Mouse (Mus musculus) frontal cortex, postnatal 25 days (tissue): Measurements from ENCODE around the gene Rfc5.
A peak's percentile ranks its signal among the peaks of the same experiment; 100 is the strongest.

Experiments used
- DNase-seq, 2 experiments: peaks; one replicate each; pipeline ENCODE4 v3.0.0; 2022; ENCODE audit warnings: low spot score in 2 of 2

Rfc5 gene

DNA sequence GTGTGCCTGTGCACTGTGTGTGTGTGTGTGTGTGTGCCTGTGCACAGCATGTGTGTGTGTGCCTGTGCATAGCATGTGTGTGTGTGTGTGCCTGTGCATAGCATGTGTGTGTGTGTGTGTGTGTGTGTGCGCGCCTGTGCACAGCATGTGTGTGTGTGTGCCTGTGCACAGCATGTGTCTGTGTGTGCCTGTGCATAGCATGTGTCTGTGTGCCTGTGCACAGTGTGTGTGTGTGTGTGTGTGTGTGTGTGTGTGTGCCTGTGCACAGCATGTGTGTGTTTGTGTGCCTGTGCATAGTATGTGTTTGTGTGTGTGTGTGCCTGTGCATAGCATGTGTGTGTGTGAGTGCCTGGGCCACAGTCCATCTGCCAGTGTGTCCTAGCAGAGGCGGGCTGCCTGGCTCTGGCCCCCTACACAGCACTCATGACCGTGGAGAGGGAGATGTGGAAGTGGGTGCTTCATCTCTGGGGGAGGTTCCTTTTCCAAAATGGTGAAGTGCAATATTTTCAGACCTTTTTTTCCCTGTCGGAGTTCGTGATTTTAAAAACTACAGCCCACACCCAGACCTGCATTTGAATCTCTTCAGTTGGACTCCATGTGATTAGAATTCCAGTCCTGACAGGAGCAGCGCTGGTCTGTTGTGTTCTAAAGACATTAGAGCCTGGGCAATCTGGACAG is 14.3 kb downstream of the Rfc5 start:
- no peak for DNase-seq

DNA sequence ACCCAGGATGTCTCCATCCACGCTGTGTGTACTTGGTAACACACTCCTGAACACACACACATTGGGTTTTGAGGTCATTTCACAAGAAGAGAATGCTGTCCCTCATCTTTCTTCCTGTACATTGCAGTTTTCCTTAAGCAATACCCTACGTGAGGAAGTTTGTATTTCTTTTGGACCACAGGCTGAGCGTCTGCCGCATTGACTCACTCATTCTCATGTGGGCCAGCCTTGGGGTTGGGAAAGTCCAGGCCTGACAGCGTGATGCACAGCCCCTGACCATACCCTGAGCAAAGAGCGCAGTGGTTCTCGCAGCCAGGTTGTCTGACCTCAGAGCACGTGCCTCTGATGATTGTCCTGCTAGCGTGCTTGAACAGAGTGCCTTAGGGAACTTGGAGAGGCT is 15.4 kb downstream of the Rfc5 start:
- DNase-seq: no peak

- DNase-seq: no peak
Measured at GRCm38 (mm10) chr5:117370592-117370991, 18.3 kb downstream of the Rfc5 start.

GRCm38 (mm10) chr5:117367206-117367605 is 21.6 kb downstream of the Rfc5 start:
- no peak for DNase-seq

GRCm38 (mm10) chr5:117365904-117366561 is 22.8 kb downstream of the Rfc5 start:
- no peak for DNase-seq

- DNase-seq: no peak
Measured at GRCm38 (mm10) chr5:117364821-117365220, 24.0 kb downstream of the Rfc5 start.

DNA sequence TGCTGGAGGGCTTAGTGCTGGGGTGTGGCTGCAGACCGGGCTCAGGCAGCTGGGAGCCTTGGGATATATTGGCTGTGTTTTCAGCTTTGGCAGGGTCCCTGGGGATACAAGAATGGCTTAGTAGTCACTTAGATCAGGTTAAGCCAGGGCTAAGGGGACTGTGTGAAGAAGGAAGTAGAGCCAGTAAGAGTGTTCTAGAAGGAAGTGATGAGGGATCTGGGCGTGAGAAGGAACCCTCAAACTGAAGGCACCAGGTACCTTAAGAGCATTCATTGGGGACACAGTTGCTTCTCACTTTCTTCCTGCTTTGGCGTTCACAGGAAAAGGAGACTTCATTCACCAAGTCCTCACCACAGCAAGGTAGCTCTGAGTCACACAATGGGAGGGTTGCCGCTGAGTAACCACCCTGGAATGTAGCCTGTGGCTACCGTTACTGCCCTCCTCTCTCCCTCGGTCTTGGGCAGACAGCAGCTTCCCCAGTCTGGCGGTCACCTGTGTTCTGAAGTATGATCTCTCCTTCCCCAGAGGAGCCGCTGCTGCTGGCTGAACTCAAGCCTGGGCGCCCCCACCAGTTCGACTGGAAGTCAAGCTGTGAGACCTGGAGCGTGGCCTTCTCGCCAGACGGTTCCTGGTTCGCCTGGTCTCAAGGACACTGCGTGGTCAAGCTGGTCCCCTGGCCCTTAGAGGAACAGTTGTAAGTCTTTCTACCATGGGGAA is 25.6 kb downstream of the Rfc5 start:
- DNase-seq: no peak

- DNase-seq: no peak
Measured at GRCm38 (mm10) chr5:117361590-117361989, 27.3 kb downstream of the Rfc5 start.

- no peak for DNase-seq
Measured at GRCm38 (mm10) chr5:117360631-117361541, 28.0 kb downstream of the Rfc5 start.

DNA sequence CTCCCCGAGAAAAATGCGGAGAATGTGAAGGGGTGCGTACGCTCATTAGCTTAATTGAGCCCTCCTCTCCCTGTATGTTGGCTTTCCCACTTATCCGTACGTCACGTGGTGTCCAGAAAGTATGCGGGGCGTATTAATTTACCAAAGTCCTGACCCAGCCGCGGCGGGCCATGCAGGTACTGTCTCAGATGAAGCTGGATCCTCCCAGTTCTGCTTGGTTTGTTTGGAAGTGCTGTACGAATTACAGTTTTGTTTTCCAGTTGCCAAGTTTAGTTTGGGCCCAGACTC is 28.7 kb downstream of the Rfc5 start:
- DNase-seq: no peak

DNA sequence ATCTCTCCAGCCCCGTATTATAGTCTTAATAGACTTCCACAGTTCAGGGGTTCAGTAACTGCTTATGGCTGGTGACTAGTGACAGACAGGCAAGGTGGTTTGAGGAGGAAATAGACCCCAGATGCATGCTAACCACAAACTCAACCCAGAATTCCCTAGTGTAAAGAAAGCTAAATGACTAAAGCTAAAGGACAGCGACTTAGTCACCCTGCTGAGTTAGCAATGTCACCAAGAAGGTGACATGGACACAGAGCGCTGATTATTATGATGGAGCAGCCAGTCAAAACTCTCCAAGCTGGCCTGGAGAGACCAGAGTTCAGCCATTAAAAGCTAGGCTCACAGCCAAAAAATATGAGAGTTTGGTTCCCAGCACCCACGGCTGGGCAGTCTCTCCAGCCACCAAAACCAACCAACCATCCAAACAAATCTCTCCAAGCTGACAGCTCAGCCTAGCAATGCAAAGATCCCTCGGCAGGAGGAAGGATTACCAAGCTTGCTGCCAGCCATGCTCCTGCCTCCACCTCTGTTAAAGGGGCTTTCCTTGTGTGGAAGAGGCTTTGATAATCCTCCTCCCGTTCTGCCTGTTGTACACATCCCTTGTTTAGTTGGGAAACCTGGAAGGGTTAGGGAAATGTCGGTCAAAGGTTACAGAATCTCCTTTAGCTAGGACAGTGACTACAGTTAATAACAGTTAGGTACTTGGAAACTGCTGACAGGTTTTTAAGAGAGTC is 29.2 kb downstream of the Rfc5 start:
- DNase-seq: no peak

DNA sequence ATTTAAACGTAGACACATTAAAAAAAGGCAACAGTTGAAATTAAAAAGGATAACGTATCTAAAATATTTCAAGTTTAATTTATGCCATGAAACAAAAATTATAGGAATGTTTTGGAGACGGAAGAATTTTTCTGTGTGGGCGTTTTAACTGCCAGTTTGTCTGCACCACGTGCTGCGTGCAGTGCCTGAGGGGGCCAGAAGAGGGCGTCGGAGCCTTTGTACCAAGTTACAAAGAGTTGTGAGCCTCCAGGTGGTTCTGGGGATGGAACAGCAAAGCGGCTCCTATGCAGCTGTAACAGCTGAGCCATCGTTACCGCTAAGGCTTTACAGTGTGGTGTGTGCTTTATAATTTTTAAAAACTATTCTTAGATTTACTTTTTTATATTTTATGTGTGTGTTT is 30.1 kb downstream of the Rfc5 start:
- peak; percentile 63 to 78 for DNase-seq

DNA sequence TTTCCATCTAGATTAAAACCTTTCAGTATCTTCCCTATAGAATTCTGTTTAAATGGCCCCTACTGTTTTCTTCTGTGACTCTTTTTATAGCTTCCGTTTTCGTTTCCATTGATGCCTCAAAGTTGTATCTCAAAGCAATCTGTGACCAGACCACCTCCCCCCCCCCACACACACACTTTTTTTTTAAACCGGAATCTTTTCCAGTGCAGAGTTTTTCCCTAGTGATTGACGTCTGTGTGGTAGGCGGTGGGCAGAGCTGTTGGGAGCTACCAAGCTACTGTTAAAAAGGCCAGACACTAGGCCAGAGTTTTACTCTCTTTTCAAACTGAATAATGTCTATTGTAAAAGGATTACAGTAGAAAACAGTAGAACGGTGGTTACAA is 30.6 kb downstream of the Rfc5 start:
- no peak for DNase-seq

DNA sequence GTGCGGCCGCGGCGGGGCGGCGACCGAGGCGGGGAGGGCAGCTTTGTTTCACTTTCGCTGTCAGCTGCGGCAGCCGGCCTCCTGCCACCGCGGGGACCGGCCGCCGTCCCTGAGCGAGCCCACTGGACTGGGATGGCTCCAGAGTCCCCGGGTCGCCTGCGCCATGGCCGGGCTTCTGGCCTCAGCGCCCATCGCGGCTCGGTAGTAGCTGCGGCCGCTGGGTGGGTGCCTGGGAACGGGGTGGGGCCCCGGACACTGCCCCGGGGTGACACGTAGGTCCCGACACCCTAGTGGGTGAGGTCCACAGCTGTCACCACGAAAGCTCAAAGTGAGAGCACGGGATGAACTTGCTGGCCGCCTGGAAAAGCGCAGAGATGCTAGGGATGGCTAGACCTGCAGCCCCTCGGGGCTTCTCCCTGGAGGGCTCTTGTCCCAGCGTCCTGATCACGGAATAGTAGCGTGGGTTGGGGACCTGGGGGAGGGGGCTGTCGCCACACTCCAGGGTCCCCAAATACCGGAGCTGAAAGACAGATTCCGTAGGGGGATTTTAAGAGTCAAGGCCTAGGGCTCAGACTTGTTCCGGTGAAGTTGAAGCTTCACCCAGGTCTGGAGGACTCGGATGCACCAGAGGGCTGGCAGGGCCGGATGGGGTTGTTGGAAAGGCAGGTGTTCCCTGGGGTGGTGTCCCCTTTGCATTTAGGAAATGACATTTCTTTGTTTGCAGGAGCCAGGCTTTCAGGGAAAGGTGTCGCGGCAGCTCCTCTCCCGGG is 31.2 kb downstream of the Rfc5 start:
- DNase-seq: no peak

DNA sequence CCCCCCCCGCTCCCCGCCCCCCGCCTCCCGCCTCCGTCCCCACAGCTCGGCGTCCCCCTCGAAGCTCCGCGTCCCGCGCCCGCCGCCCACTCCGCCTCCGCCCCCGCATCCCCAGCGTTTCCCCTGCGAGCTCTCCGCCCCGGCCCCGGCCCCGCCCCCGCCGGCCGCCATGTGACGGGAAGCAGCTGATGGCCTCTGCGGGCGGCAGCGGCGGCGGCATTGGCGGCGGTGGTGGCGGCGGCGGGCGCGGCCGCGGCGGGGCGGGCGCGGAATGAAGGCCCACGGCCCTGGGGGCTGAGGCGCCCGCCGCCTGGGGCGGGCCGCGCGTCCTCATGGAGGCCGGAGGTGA is 31.7 kb downstream of the Rfc5 start, which contains the start of gene Wsb2:
Wsb2 (plus strand) TSS at position 176 of the 349 bp plus-strand sequence.
- peak; percentile 39 to 62 for DNase-seq

GRCm38 (mm10) chr5:117356365-117357128 is 32.3 kb downstream of the Rfc5 start:
- no peak for DNase-seq

- no peak for DNase-seq
Measured at GRCm38 (mm10) chr5:117355648-117356303, 33.1 kb downstream of the Rfc5 start.

DNA sequence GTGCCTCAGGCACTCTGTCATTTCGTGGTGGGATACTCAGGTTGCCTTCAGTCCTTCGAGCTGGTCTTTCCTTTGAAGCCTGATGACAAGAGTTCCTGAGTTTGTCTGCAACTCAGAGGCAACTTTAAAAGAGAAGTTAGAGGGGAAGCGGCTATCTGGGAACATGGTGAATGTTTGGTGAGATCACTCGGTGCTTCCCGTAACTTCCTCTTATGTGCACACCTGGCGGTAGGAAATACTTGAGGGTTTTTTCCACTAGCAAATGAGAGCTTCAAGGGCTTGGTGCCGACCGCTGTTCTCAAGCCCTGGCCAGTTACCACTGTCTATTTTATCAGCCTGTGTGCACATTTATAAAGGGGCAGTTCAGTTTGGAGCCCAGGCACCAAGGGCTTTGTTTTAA is 34.7 kb downstream of the Rfc5 start:
- DNase-seq: no peak

DNA sequence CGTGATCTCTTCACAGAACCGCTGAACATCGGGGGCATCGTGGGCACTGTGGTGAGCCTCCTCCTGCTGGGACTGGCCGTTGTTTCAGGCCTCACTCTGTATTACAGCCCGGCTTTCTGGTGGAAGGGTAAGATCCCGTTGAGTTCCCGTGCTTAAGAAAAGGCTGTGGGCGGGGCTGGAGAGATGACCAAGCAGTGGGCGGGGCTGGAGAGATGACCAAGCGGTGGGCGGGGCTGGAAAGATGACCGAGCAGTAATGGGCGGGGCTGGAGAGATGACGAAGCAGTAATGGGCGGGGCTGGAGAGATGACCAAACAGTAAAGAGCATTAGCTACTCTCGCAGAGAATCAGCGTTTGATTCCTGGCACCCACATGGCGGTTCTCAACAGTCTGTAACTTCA is 40.6 kb downstream of the Rfc5 start:
- DNase-seq: peak in 1 of 2 experiments; percentile 30
